ENCODE assay signal across 8 mouse cellular contexts in the genomic region with DNA sequence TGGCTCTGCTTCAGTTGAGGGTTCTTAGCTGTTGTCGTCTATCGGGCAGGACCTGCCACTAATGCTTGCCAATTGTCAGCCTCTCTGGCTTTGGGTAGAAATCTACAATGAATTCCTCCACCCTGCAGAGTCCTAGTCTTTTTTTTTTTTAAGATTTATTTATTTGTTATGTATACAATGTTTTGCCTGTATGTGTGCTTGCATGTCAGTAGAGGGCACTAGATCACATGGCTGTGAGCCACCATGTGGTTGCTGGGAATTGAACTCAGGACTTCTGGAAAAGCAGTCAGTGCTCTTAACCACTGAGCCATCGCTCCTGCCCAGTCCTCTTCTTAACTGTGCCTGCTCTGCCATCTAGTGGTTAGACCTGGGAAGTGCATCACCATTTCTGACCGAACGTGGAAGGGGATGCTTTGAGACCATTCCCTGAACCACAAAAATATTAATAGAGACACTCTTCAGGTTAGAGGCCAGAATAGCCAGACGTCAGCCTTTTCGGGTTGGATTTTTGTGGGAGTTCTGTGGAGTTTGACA. TPM values are rescaled to one million over a fixed set of nuclear protein-coding genes. Genes with fewer than 3 reads are reported as not detected.
DNase-seq lines count a peak whose midpoint lies in the region; ATAC-seq and TF ChIP-seq lines count a peak whose summit lies in the region.

No protein-coding gene starts in this region.

- no peak overlapping the region for H3K9ac ChIP-seq in forebrain, embryonic 13.5 days

- no peaks in the 10 kb centered on the region for H3K9me3 ChIP-seq in forebrain, embryonic 13.5 days (replicated peaks)
- H3K9me3 ChIP-seq in limb, embryonic 10.5 days (replicated peaks) = no peaks in the 10 kb centered on the region

- H3K4me3 ChIP-seq in bone marrow, adult 2 months (replicated peaks; ENCODE audit: control insufficient read depth, low read depth, low read length) = no peak overlapping the region
- H3K4me3 ChIP-seq in forebrain, embryonic 13.5 days = no peak overlapping the region
- no peak overlapping the region for H3K4me3 ChIP-seq in limb, embryonic 10.5 days

- peak; percentile 87 for TF ChIP-seq CTCF in bone marrow, adult 2 months (IDR thresholded peaks at IDR 0.05; ENCODE audit: control insufficient read depth, insufficient read depth, low read length)

- H3K4me1 ChIP-seq in bone marrow, adult 2 months (ENCODE audit: control insufficient read depth, insufficient read depth, low read length) = peaks cover 5% of the 10 kb centered on the region
- H3K4me1 ChIP-seq in forebrain, embryonic 13.5 days = peaks cover 9% of the 10 kb centered on the region
- H3K4me1 ChIP-seq in limb, embryonic 10.5 days = peaks cover 11% of the 10 kb centered on the region

- no peaks in the 10 kb centered on the region for H3K36me3 ChIP-seq in forebrain, embryonic 13.5 days (ENCODE audit: poor library complexity, severe bottlenecking)
- no peaks in the 10 kb centered on the region for H3K36me3 ChIP-seq in limb, embryonic 10.5 days

- no peak for TF ChIP-seq POLR2A in bone marrow, adult 2 months (IDR thresholded peaks at IDR 0.05; ENCODE audit: borderline replicate concordance, control insufficient read depth, low read depth, low read length)

- H3K27me3 ChIP-seq in forebrain, embryonic 13.5 days = no peaks in the 10 kb centered on the region
- H3K27me3 ChIP-seq in limb, embryonic 10.5 days (ENCODE audit: low read depth, poor library complexity, severe bottlenecking) = no peaks in the 10 kb centered on the region

- DNase-seq in right cerebral cortex, adult 18-20 months = peak; percentile 67
- no peak for DNase-seq in right cerebral cortex, postnatal 36 days (ENCODE audit: low spot score in 2 of 2)
- peak; percentile 80 for DNase-seq in hindlimb bud, embryonic 11.5 days (ENCODE audit: extremely low spot score, low read depth, low spot score)
- peak; percentile 83 for DNase-seq in limb, embryonic 10.5 days (ENCODE audit: low spot score)
- DNase-seq in ovary, postnatal 14 days (ENCODE audit: low spot score) = peak; percentile 81
- peak; percentile 67 for DNase-seq in thymus, postnatal 25 days

- H3K4me2 ChIP-seq in forebrain, embryonic 13.5 days = no peak overlapping the region

- ATAC-seq in forebrain, embryonic 13.5 days = 0 out of 2 replicates have a peak, but pooled peaks have one; percentile 41

- no peak overlapping the region for H3K27ac ChIP-seq in bone marrow, adult 2 months (ENCODE audit: control insufficient read depth, insufficient read depth, low read depth, low read length, poor library complexity)
- H3K27ac ChIP-seq in forebrain, embryonic 13.5 days = no peak overlapping the region
- no peak overlapping the region for H3K27ac ChIP-seq in limb, embryonic 10.5 days

- WGBS in bone marrow, adult 2 months = 18% methylated on average over 7 of the region's 7 CpGs
- 26% methylated on average over 7 of the region's 7 CpGs for WGBS in forebrain, embryonic 13.5 days
- WGBS in limb, embryonic 10.5 days = 24% methylated on average over 7 of the region's 7 CpGs

RNA-seq across cellular contexts. Expression of a gene that starts 4.3 kb away (rescaled TPM):
- polyA plus RNA-seq in bone marrow, adult 2 months (2011; ENCODE audit: insufficient read depth, insufficient read length, low replicate concordance, missing spikeins) = 2.9 and 8.0 TPM in 2 replicates
- 1.5 and 2.1 TPM in 2 replicates for polyA plus RNA-seq in forebrain, embryonic 13.5 days (2015; fragmentation: Nextera tagmentation; extraction: Ambion mirVana)
- polyA plus RNA-seq in limb, embryonic 10.5 days (2016; fragmentation: Nextera tagmentation; extraction: Ambion mirVana) = 10.1 and 11.8 TPM in 2 replicates

RNA-seq across cellular contexts. Expression of a gene that starts 18.8 kb away (rescaled TPM):
- 19.3 and 34.2 TPM in 2 replicates for polyA plus RNA-seq in bone marrow, adult 2 months (2011; ENCODE audit: insufficient read depth, insufficient read length, low replicate concordance, missing spikeins)
- 23.3 and 26.4 TPM in 2 replicates for polyA plus RNA-seq in forebrain, embryonic 13.5 days (2015; fragmentation: Nextera tagmentation; extraction: Ambion mirVana)
- 26.7 and 27.6 TPM in 2 replicates for polyA plus RNA-seq in limb, embryonic 10.5 days (2016; fragmentation: Nextera tagmentation; extraction: Ambion mirVana)

RNA-seq across cellular contexts. Expression of a gene that starts 33.7 kb away (rescaled TPM):
- 14.7 and 35.0 TPM in 2 replicates for polyA plus RNA-seq in bone marrow, adult 2 months (2011; ENCODE audit: insufficient read depth, insufficient read length, low replicate concordance, missing spikeins)
- 95.0 and 105 TPM in 2 replicates for polyA plus RNA-seq in forebrain, embryonic 13.5 days (2015; fragmentation: Nextera tagmentation; extraction: Ambion mirVana)
- polyA plus RNA-seq in limb, embryonic 10.5 days (2016; fragmentation: Nextera tagmentation; extraction: Ambion mirVana) = 76.7 and 77.7 TPM in 2 replicates

RNA-seq across cellular contexts. Expression of a gene that starts 48.0 kb away (rescaled TPM):
- 26.0 and 35.8 TPM in 2 replicates for polyA plus RNA-seq in bone marrow, adult 2 months (2011; ENCODE audit: insufficient read depth, insufficient read length, low replicate concordance, missing spikeins)
- 75.7 and 81.0 TPM in 2 replicates for polyA plus RNA-seq in forebrain, embryonic 13.5 days (2015; fragmentation: Nextera tagmentation; extraction: Ambion mirVana)
- 47.1 and 50.5 TPM in 2 replicates for polyA plus RNA-seq in limb, embryonic 10.5 days (2016; fragmentation: Nextera tagmentation; extraction: Ambion mirVana)

RNA-seq across cellular contexts. Expression of a gene that starts 48.1 kb away (rescaled TPM):
- polyA plus RNA-seq in bone marrow, adult 2 months (2011; ENCODE audit: insufficient read depth, insufficient read length, low replicate concordance, missing spikeins) = 8.6 and 11.7 TPM in 2 replicates
- 34.6 and 35.2 TPM in 2 replicates for polyA plus RNA-seq in forebrain, embryonic 13.5 days (2015; fragmentation: Nextera tagmentation; extraction: Ambion mirVana)
- polyA plus RNA-seq in limb, embryonic 10.5 days (2016; fragmentation: Nextera tagmentation; extraction: Ambion mirVana) = 10.9 and 18.1 TPM in 2 replicates

Comparison
In these comparisons a context has a peak if more than half of its experiments do, and no peak if none do; other contexts are left out.
1. DNase-seq: peak in right cerebral cortex, adult 18-20 months (single experiment), hindlimb bud, embryonic 11.5 days (single experiment), limb, embryonic 10.5 days (single experiment), ovary, postnatal 14 days (single experiment) and thymus, postnatal 25 days (single experiment); none in right cerebral cortex, postnatal 36 days (0 of 2).